Mouse (Mus musculus): ENCODE measurements around the gene Atp8a1. TPM values are rescaled to one million over a fixed set of nuclear protein-coding genes. Genes with fewer than 3 reads are reported as not detected.
"Not testable (repeated sequence)": the region's sequence is repeated elsewhere in the genome, so short reads cannot be mapped to it uniquely, and the experiment has no call there.

Gene Atp8a1
- polyA plus RNA-seq, 1 experiment: 20.6 TPM

DNA sequence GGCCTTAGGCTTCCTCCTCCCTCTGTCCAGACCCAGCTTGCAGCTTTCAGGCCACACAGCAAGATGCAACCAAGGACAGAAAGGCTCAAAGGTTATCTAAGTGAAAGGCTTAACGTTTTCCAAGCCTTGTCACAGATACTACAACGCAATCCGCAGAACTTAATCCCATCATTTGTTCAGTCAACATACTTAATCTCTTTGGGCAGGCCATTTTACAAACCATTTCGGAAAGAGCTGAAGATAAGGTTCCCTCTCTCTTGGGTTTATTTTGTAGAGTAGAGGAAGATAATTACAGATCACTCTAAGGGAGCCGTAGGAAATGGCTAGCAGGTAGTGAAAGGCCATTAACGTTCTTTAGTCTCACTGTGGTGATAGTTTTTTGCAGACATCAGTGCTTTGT, 24.6 kb downstream of the Atp8a1 start:
- H3K36me3 ChIP-seq (ENCODE audit: control insufficient read depth, insufficient read depth, low read length, poor library complexity, severe bottlenecking): no peaks in the 10 kb centered on the region
- TF ChIP-seq POLR2A (IDR thresholded peaks at IDR 0.05; ENCODE audit: insufficient read depth, low read length) (no peak), CTCF (IDR thresholded peaks at IDR 0.05; ENCODE audit: low read depth, low read length) (no peak), EP300 (IDR thresholded peaks at IDR 0.05; ENCODE audit: insufficient read depth, low read depth, low read length) (no peak)
- no peaks in the 10 kb centered on the region for H3K9me3 ChIP-seq (replicated peaks; ENCODE audit: control insufficient read depth, insufficient read depth, low read length, poor library complexity, severe bottlenecking)
- no peak overlapping the region for H3K4me3 ChIP-seq (ENCODE audit: low read depth, low read length)
- H3K27me3 ChIP-seq (ENCODE audit: control insufficient read depth, insufficient read depth, low read length, poor library complexity, severe bottlenecking): no peaks in the 10 kb centered on the region
- no peaks in the 10 kb centered on the region for H3K4me1 ChIP-seq (ENCODE audit: control insufficient read depth, insufficient read depth, low read length)
- no peak overlapping the region for H3K27ac ChIP-seq (ENCODE audit: insufficient read depth, low read length)
- H3K9ac ChIP-seq (ENCODE audit: low read depth, poor library complexity, severe bottlenecking): no peak overlapping the region

DNA sequence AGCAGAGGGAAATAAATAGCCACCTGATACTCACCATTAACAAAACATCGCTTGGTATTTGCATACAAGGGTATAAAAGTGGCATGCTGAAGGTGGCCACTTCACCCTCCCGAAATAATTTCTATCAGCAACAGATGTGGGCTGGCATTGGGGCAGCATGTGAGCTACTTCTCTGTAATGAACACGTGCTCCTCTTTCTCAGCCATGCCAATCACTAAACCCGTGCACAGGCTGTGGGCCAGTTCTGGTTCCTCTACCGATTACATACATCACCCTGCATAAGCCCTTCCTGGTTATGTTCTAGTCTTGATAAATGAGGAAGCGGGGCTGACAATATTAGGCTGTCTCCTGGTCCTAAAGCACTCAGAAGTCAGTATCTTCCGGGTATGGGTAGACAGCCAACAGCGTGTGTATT, 25.2 kb downstream of the Atp8a1 start:
- Histone ChIP-seq H3K36me3 (ENCODE audit: control insufficient read depth, insufficient read depth, low read length, poor library complexity, severe bottlenecking) (no peaks in the 10 kb centered on the region), H3K4me1 (ENCODE audit: control insufficient read depth, insufficient read depth, low read length) (no peaks in the 10 kb centered on the region), H3K4me3 (ENCODE audit: low read depth, low read length) (no peak overlapping the region), H3K9ac (ENCODE audit: low read depth, poor library complexity, severe bottlenecking) (no peak overlapping the region), H3K9me3 (replicated peaks; ENCODE audit: control insufficient read depth, insufficient read depth, low read length, poor library complexity, severe bottlenecking) (no peaks in the 10 kb centered on the region), H3K27ac (ENCODE audit: insufficient read depth, low read length) (no peak overlapping the region), H3K27me3 (ENCODE audit: control insufficient read depth, insufficient read depth, low read length, poor library complexity, severe bottlenecking) (no peaks in the 10 kb centered on the region)
- no peak for TF ChIP-seq POLR2A (IDR thresholded peaks at IDR 0.05; ENCODE audit: insufficient read depth, low read length)
- no peak for TF ChIP-seq CTCF (IDR thresholded peaks at IDR 0.05; ENCODE audit: low read depth, low read length)
- no peak for TF ChIP-seq EP300 (IDR thresholded peaks at IDR 0.05; ENCODE audit: insufficient read depth, low read depth, low read length)

DNA sequence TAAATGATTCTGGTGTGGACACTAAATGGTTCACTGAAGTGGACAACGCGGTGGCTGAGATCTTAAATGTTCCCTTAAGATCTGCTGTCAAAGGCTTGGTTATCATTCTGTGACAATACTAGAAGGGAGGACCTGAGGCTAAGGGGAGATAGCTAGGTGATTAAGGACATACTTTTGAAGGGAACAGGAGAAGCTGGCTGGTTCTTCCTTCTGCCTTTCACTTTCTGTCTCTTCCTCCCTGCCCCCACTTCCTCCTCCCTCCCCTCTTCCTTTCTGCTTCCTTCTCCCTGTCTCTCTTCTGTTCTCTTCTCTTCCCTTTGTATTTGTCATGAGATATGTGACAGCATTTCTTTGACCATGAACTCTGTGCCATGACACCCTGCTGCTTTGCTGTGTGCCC, 26.0 kb downstream of the Atp8a1 start:
- Histone ChIP-seq H3K27me3 (ENCODE audit: control insufficient read depth, insufficient read depth, low read length, poor library complexity, severe bottlenecking) (no peaks in the 10 kb centered on the region), H3K4me1 (ENCODE audit: control insufficient read depth, insufficient read depth, low read length) (no peaks in the 10 kb centered on the region), H3K36me3 (ENCODE audit: control insufficient read depth, insufficient read depth, low read length, poor library complexity, severe bottlenecking) (no peaks in the 10 kb centered on the region), H3K9ac (ENCODE audit: low read depth, poor library complexity, severe bottlenecking) (no peak overlapping the region), H3K27ac (ENCODE audit: insufficient read depth, low read length) (no peak overlapping the region), H3K4me3 (ENCODE audit: low read depth, low read length) (no peak overlapping the region), H3K9me3 (replicated peaks; ENCODE audit: control insufficient read depth, insufficient read depth, low read length, poor library complexity, severe bottlenecking) (no peaks in the 10 kb centered on the region)
- TF ChIP-seq CTCF (IDR thresholded peaks at IDR 0.05; ENCODE audit: low read depth, low read length): no peak
- no peak for TF ChIP-seq POLR2A (IDR thresholded peaks at IDR 0.05; ENCODE audit: insufficient read depth, low read length)
- TF ChIP-seq EP300 (IDR thresholded peaks at IDR 0.05; ENCODE audit: insufficient read depth, low read depth, low read length): no peak

- Histone ChIP-seq H3K4me1 (ENCODE audit: control insufficient read depth, insufficient read depth, low read length) (no peaks in the 10 kb centered on the region), H3K4me3 (ENCODE audit: low read depth, low read length) (no peak overlapping the region), H3K36me3 (ENCODE audit: control insufficient read depth, insufficient read depth, low read length, poor library complexity, severe bottlenecking) (no peaks in the 10 kb centered on the region), H3K9me3 (replicated peaks; ENCODE audit: control insufficient read depth, insufficient read depth, low read length, poor library complexity, severe bottlenecking) (no peaks in the 10 kb centered on the region), H3K27me3 (ENCODE audit: control insufficient read depth, insufficient read depth, low read length, poor library complexity, severe bottlenecking) (no peaks in the 10 kb centered on the region), H3K9ac (ENCODE audit: low read depth, poor library complexity, severe bottlenecking) (no peak overlapping the region), H3K27ac (ENCODE audit: insufficient read depth, low read length) (no peak overlapping the region)
- TF ChIP-seq POLR2A (IDR thresholded peaks at IDR 0.05; ENCODE audit: insufficient read depth, low read length): no peak
- TF ChIP-seq EP300 (IDR thresholded peaks at IDR 0.05; ENCODE audit: insufficient read depth, low read depth, low read length): no peak
- no peak for TF ChIP-seq CTCF (IDR thresholded peaks at IDR 0.05; ENCODE audit: low read depth, low read length)
Measured at GRCm38 (mm10) chr5:67819451-67819850, 27.8 kb downstream of the Atp8a1 start.

DNA sequence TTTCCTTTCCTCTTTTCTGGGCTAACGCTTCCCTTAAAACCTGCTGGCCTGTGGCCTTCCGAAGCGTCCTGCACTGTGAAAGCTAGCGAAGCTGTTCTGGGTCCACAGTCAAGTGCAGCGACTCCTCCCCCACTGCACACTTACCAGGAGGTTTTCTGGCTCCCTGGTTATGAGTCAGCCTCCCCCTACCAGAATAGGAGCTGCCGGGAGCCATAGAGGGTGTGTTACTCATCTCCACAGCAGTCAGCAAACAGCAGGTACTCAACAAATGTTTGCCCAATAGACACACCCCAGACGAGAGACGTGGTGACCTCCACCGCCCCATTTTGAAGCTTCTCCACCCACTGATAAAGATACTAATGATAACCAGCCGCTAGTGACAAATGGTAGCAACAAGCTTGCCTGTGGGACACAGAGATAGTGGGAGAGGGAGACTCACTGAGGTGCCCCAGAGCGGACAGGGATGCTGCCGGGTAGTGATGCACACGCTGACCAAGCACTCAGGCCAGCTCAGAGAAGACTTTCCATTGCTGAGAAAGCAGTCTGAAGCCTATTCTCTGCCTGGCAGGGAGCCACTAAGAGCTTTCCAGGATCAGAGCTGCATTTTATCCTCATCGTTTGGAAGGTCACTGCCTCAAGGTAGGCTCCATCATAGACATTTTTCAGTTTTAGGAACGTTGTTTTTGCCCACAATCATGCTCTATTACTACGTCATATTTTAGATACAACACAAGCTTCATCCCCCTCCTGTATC, 31.5 kb downstream of the Atp8a1 start:
- H3K36me3 ChIP-seq (ENCODE audit: control insufficient read depth, insufficient read depth, low read length, poor library complexity, severe bottlenecking): no peaks in the 10 kb centered on the region
- no peak overlapping the region for H3K9ac ChIP-seq (ENCODE audit: low read depth, poor library complexity, severe bottlenecking)
- TF ChIP-seq POLR2A (IDR thresholded peaks at IDR 0.05; ENCODE audit: insufficient read depth, low read length): no peak
- no peak for TF ChIP-seq CTCF (IDR thresholded peaks at IDR 0.05; ENCODE audit: low read depth, low read length)
- no peak overlapping the region for H3K27ac ChIP-seq (ENCODE audit: insufficient read depth, low read length)
- no peaks in the 10 kb centered on the region for H3K27me3 ChIP-seq (ENCODE audit: control insufficient read depth, insufficient read depth, low read length, poor library complexity, severe bottlenecking)
- no peaks in the 10 kb centered on the region for H3K4me1 ChIP-seq (ENCODE audit: control insufficient read depth, insufficient read depth, low read length)
- H3K4me3 ChIP-seq (ENCODE audit: low read depth, low read length): no peak overlapping the region
- H3K9me3 ChIP-seq (replicated peaks; ENCODE audit: control insufficient read depth, insufficient read depth, low read length, poor library complexity, severe bottlenecking): no peaks in the 10 kb centered on the region

GRCm38 (mm10) chr5:67815060-67815459, 32.2 kb downstream of the Atp8a1 start:
- H3K27me3 ChIP-seq (ENCODE audit: control insufficient read depth, insufficient read depth, low read length, poor library complexity, severe bottlenecking); H3K9me3 ChIP-seq (replicated peaks; ENCODE audit: control insufficient read depth, insufficient read depth, low read length, poor library complexity, severe bottlenecking); H3K9ac ChIP-seq (ENCODE audit: low read depth, poor library complexity, severe bottlenecking); H3K36me3 ChIP-seq (ENCODE audit: control insufficient read depth, insufficient read depth, low read length, poor library complexity, severe bottlenecking); H3K4me3 ChIP-seq (ENCODE audit: low read depth, low read length); H3K27ac ChIP-seq (ENCODE audit: insufficient read depth, low read length); H3K4me1 ChIP-seq (ENCODE audit: control insufficient read depth, insufficient read depth, low read length): not testable (repeated sequence)
